Mouse (Mus musculus) layer of hippocampus, adult 2 months (tissue): ENCODE data around the gene Nudt2. TPM values are rescaled to one million over a fixed set of nuclear protein-coding genes. Genes with fewer than 3 reads are reported as not detected.
A peak's percentile ranks its signal among the peaks of the same experiment; 100 is the strongest.
"Not testable (repeated sequence)": the region's sequence is repeated elsewhere in the genome, so short reads cannot be mapped to it uniquely, and the experiment has no call there.

Source experiments
- DNase-seq, 2 experiments: peaks; one replicate each; pipeline ENCODE4 v3.0.0; 2022; ENCODE audit warnings: low spot score in 2 of 2
- H3K27ac ChIP-seq: fragments of 200-600 bp; 2 replicates; pipeline ENCODE4 v1.8.1; 2022
- H3K4me3 ChIP-seq: fragments of 200-600 bp; 2 replicates; pipeline ENCODE4 v1.8.1; 2022; ENCODE audit warnings: mild to moderate bottlenecking
- CTCF ChIP-seq: fragments of 200-600 bp; conservative IDR thresholded peaks from 2 replicates; pipeline ENCODE4 v1.8.1; 2022; ENCODE audit warnings: antibody characterized with exemption, mild to moderate bottlenecking, moderate library complexity
- long read RNA-seq, 2 experiments: library from polyadenylated mRNA; stranded (forward); transcript quantifications; one replicate each; pipeline ENCODE4 v2.0.0; 2021; ENCODE audit warnings: borderline mapping rate in 2 of 2
- total RNA-seq, 2 experiments: library from RNA; stranded (reverse); gene quantifications; 2 replicates each; pipeline ENCODE4 v1.2.3; 2021

Nudt2 gene
- 10 to 100 TPM; 29.3 to 30.4 TPM for total RNA-seq
- long read RNA-seq, experiment 1, transcript Nudt2-201 (3 exons, 845 nt) = major isoform, 14 of 18 reads
- long read RNA-seq, experiment 1, partial matches to known transcripts = 1 of 18 reads
- long read RNA-seq, experiment 1, other reads (novel, unspliced or antisense) = 3 of 18 reads
- long read RNA-seq, experiment 2, transcript Nudt2-201 (3 exons, 845 nt) = major isoform, 9 of 13 reads
- long read RNA-seq, experiment 2, partial matches to known transcripts = 0 of 13 reads
- long read RNA-seq, experiment 2, other reads (novel, unspliced or antisense) = 4 of 13 reads

DNA sequence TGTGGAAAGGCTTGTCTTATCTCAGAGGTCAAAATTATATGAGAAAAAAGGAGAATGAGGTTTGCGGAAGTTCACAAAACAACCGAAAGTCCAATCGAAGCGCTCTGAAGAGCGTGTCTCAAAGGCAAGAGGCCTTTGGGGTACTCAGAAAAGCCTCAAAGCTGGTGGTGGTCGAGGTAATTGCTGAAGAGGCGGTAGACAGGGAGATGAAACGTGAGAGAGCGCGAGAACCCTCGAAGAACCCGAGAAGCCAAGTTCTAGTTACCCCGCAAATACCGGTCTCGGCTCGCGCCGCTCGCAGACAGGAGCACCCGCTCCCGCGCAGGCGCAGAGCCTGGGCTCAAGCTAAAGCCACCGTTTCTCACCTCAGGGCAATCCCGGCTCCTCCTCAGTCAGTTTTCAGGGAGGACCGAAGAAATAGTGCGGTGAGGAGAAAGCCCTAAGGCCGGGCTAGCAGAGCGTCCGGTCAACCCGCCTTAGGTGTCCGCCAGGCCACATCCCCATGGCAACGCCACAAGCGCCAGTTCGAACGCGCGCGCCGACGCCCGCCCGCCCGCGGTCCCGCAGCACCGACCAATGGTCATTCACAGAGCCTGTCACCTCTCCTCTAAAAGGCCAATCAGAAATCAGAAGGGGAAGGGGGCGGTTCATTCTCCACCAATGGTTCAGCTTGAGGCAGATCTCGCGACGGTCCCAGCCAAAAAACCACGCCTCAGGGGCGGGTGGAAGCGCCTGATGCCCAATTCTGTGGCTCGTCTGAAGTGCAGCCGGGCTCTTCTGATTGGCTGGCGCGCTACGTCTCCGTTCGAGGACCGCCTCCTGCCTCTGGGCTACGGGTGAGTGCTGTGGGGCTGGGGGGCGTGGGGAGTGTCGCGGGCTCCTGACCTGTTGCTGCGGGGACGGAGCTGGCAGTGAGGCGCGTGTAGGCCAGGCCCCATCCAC is at the start of gene Nudt2, which contains the start of gene Kif24:
Nudt2 (plus strand) TSS at position 807 of the 942 bp plus-strand sequence.
Kif24 (minus strand) TSS at position 543 of the 942 bp plus-strand sequence.
- DNase-seq = peak; percentile 98 to 99
- H3K4me3 ChIP-seq = peak within 1 kb of the TSS; percentile 70
- 0 out of 2 replicates have a peak, but pooled peaks have one; percentile 3 for TF ChIP-seq CTCF
- H3K27ac ChIP-seq = peak within 1 kb of the TSS; percentile 83

DNA sequence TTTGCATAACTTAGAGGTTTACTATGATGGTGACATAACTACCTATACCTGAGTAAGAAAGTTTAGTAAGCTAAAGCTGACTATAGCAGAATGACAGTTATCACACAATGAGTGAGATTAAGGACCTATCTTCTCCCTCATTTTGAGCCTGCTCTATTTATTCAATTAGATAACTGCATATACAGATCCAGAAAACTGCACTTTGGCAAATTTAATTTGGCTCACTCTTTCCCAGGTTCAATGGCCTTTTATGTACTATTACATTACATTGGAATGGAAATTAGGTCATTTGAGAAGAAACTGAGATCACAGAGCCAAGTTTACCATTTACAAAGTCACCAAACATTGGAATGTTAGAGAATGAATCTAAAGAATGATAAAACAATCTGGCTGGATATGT is 48.0 kb upstream of the Nudt2 start:
- no peak for TF ChIP-seq CTCF
- no peak overlapping the region for H3K4me3 ChIP-seq

DNA sequence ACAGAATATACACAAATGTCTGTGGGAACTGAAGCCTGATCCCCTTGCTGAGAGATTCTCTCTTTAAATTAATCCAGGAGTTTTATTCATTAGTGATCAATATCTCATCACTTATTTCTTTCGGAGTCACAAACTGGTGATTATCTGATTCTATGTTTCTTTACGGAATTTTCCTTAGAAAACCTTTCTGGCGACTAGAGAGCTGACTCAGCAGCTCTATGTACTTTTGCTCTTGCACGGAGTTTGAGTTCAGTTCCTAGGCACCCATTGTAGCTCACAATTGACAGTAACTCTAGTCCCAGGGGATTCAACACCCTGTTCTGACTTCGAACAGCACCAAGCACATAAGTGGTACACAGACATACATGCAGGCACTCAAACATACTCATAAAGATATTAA is 26.0 kb upstream of the Nudt2 start:
- no peak for TF ChIP-seq CTCF
- DNase-seq = no peak
- H3K4me3 ChIP-seq = no peak overlapping the region

More for the DNA sequence above, 48.0 kb upstream of the Nudt2 start:
- DNase-seq = no peak
- H3K27ac ChIP-seq = no peak overlapping the region

DNA sequence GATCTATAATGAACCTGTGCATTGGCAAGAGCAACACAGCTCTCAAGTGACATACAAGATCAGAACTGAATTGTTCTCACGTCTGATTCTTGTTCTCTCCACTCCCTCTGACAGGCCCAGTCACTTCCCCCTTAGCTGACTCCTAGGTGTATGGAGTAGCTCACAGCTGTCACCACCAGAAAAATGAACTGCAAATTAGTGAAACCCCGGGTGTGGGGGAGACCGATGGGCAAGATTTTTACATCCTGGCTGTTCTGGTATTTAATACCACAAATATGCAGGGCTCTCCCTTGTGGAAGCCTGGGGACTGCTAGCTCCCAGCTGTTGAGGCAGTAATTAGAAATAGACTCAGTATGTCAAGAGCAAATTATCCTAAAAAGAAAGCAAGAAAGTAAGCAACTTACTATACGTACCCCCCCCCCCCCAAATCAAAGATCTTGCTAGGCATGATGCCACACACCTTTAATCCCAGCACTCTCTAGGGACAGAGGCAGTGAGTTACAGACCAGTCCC is 22.1 kb upstream of the Nudt2 start:
- Histone ChIP-seq H3K27ac (no peak overlapping the region), H3K4me3 (no peak overlapping the region)
- no peak for TF ChIP-seq CTCF
- DNase-seq = no peak

More for the DNA sequence above, 26.0 kb upstream of the Nudt2 start:
- no peak overlapping the region for H3K27ac ChIP-seq

DNA sequence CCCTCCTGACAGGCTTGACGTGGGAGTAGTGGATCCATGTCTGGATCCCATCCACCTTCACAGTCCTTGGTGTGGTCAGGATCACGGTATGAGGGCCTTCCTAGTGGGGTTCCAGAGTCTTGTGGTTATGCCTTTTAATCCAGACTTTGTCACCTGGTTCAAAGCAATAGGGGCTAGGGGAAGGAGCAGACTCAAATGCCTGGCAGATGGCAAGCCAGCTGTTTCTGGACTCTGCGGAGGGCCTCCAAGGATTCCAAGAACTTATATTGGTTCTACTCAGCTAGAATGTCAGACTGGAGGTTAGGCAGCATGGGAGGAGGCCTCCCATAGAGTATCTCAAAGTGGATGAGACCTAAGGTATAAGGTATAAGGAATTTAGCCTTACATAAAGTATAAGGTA is 17.4 kb upstream of the Nudt2 start:
- DNase-seq = no peak
- no peak for TF ChIP-seq CTCF
- no peak overlapping the region for H3K27ac ChIP-seq
- H3K4me3 ChIP-seq = no peak overlapping the region

DNA sequence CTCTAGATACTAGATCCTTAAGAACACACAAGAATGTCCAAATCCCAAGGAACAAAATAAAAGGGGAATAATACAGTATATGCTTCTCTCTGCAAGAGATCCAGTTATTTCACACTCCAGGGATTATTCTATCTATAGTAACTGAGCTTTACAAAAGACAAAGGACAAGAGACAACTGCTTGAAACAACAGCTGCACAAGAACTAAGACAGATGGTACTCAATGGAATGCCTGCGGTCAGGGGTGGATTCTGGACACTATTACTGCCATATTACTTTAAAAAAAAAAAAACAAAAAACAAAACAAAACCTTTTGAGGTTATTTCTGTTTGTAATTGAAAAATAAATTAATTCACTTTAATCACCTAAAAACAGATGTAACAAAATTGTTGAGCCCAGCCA is 4.3 kb upstream of the Nudt2 start:
- DNase-seq = no peak
- no peak overlapping the region for H3K27ac ChIP-seq
- H3K4me3 ChIP-seq = no peak overlapping the region
- TF ChIP-seq CTCF = no peak

DNA sequence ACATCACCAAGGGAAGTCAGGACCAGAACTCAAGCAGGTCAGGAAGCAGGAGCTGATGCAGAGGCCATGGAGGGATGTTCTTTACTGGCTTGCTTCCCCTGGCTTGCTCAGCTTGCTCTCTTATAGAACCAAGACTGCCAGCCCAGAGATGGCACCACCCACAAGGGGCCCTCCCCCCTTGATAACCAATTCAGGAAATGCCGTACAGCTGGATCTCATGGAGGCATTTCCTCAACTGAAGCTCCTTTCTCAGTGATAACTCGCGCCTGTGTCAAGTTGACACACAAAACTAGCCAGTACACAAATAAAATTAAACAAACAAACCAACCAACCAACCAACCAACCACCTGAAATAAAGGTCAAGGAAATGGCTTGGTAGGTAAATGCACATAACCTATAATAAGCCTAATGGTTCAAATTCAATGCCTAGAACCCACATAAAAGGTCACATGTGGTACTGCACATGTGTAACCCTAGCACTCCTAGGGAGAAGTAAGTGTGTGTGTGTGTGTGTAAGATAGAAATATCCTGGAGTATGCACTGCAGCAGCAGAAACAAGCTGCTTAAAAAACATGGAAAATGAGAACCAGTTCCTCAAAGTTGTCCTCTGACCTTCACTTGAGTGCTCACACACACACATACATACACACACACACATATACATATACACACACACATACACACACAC is 1.8 kb upstream of the Nudt2 start:
- not testable (repeated sequence) for H3K4me3 ChIP-seq, H3K27ac ChIP-seq, DNase-seq

DNA sequence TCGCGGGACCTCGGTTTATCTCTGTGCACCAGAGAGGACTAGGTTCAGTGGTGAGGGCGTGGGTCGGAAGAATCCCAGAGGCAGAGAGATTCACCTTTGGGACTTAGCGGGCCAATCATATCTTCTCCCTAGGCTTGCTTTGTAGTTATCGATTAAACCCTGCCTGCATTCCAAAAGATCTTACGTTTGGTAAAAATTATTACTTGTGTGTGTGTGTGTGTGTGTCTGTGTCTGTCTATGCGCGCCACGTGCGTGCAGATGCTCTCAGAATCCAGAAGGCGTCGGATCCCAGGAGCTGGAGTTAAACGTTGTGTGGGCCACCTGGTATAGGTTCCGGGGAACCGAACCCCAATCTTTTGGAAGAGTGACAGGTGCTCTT is 325 bp downstream of the Nudt2 start:
- H3K4me3 ChIP-seq = peak overlapping the region; percentile 70
- peak overlapping the region; percentile 83 for H3K27ac ChIP-seq
- TF ChIP-seq CTCF = peak; percentile 35
- DNase-seq = no peak

DNA sequence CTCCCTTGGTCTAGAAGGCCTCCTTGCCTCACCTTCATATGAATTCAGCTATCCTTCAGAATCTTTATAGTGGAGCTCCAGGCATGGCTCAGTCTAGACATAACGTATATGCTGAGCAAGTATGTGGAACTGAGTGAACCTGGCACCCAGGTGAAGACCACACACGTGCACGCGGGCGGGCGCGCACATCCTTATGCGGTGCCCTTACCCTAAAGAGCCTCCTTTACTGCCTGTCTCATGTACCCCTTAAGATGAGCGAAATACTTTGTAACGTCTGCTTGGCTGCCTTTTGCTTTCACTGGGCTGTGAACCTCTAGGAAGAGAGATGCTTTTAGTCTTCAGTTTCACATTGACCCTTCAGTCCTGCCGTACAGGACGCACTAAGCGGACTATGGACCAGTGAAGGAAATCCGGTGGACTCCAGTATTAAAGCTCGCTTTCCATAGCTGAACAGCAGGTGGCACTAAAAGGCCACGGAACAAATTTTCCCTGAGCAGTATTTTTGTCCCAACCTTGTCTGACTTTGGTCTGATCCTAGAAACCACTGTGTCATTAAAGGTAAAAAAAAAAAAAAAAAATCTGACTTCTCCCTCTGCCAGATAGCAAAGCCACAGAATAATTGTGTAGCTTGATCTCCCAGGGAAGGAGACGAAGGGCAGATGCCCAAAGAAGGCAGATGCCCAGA is 3.6 kb downstream of the Nudt2 start:
- no peak overlapping the region for H3K4me3 ChIP-seq
- TF ChIP-seq CTCF = peak; percentile 87
- H3K27ac ChIP-seq = peak overlapping the region; percentile 32; the same call in 1 of the 2 replicates
- peak in 1 of 2 experiments; percentile 69 for DNase-seq

DNA sequence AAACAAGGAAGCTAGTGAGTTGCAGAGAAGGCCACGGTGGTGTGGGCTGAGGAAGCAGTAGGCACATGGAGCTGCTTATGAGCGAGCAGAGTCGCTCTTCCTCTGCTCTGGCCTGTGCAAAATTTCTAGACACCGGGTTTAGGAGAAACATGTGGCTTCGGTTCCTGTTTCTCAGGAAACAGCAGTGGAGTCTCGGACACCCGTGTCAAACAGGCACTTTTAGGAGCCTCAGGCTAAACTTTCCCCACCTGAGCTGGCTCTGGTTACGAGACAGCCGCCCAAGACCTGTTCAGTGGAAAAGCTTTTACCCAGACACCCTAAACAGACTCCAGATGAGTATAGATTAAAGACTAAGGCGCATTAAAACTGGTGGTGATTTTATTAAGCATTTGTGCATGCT is 4.2 kb downstream of the Nudt2 start:
- no peak for TF ChIP-seq CTCF
- DNase-seq = no peak
- H3K27ac ChIP-seq = peak overlapping the region; percentile 32; the same call in 1 of the 2 replicates
- H3K4me3 ChIP-seq = no peak overlapping the region

DNA sequence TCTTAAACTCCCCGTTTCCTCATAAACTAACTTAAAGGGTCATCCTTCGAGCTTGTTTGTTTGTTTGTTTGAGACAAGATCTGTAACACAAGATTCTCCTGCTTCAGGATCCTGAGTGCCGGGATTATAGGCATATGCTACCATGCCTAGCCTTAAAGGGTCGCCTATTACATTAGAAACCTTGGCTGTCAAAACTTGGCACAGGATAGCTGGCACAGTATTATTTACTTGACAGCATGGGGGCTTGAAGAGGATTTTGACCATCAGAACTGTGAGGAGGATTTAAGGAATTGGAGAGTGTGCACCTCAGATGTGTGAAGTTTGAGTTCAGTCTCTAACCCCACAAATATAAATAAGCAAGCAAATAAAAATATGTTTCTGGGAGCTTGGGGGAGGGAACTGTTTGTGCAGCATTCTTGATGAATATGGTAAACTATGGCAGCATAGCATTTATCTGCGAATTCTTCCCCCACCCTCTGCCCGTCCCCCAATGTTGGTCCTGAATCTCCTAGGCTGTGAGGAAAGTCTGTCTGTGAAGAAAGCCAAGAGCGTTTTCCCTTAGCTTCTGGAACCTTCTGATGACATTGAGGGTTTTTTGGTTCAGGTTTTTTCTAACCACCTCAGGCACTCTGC is 5.2 kb downstream of the Nudt2 start:
- peak overlapping the region; percentile 74 for H3K27ac ChIP-seq
- no peak for DNase-seq
- no peak overlapping the region for H3K4me3 ChIP-seq
- no peak for TF ChIP-seq CTCF
